Comparison of ENCODE assay signal across 8 mouse cellular contexts in the genomic region with DNA sequence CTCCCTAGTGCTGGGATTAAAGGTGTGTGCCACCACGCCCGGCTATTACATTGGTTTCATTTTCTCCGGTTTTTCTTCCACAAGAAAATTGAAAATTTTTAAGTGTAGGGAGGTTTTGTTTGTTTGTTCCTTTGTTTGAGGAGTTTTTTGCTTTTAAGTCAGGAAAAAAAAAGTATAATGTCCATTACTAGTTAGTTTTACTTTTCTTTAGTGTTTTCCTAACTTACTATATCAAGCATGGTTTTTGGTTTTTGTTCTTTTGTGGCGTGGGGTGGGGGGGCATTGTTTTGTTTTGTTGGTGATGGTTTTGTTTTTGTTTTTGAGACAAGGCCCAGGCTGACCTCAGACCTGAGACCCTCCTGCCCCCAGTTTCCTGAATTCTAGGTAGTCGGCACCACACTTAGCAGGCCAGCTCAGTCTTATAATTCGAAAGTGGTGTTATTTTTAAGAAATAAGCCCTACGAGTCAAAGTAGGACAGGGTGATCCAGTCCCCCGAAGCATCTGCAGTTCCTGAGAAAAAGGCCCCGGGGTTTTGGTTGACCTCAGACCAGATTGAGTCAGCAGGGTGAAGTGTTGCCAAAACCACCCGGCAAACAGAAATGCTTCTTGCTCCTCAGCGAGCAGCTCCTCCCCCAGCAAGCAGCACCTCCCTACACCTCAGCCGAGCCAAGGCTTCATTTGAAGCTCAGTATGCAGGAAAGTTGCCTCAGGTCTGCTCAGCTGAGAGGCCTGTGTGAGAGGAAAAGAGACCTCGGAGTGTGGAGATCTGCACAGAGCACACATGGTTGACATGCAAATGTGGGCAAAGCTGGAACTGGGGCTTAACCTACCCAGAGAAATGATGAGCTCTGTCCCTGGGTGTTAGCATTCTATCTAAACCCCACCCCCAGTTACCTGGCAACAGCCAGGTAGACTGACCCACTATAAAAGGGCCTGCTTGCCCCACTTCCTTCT. TPM values are rescaled to one million over a fixed set of nuclear protein-coding genes. Genes with fewer than 3 reads are reported as not detected.
DNase-seq lines count a peak whose midpoint lies in the region; ATAC-seq lines count a peak whose summit lies in the region.

No protein-coding gene starts in this region.

- H3K4me1 ChIP-seq in liver, embryonic 12.5 days = peaks cover 26% of the 10 kb centered on the region
- peaks cover 37% of the 10 kb centered on the region for H3K4me1 ChIP-seq in lung, embryonic 15.5 days
- no peaks in the 10 kb centered on the region for H3K4me1 ChIP-seq in hindbrain, embryonic 11.5 days (replicated peaks; ENCODE audit: control insufficient read depth, insufficient read depth, low read length)

- H3K36me3 ChIP-seq in liver, embryonic 12.5 days = no peaks in the 10 kb centered on the region
- no peaks in the 10 kb centered on the region for H3K36me3 ChIP-seq in lung, embryonic 15.5 days
- no peaks in the 10 kb centered on the region for H3K36me3 ChIP-seq in hindbrain, embryonic 11.5 days (ENCODE audit: control insufficient read depth, insufficient read depth, low read length)

- no peak for ATAC-seq in liver, embryonic 12.5 days
- ATAC-seq in common myeloid progenitor, adult 5-6 weeks (replicated peaks; ENCODE audit: low read depth, poor library complexity, severe bottlenecking) = peak; percentile 51
- peak; percentile 37; the same call in 1 of the 2 replicates for ATAC-seq in lung, embryonic 15.5 days (ENCODE audit: borderline replicate concordance, extremely low read depth, low FRiP score, low TSS enrichment)
- ATAC-seq in hindbrain, embryonic 11.5 days (ENCODE audit: low FRiP score) = no peak

- H3K27ac ChIP-seq in liver, embryonic 12.5 days = no peak overlapping the region
- H3K27ac ChIP-seq in lung, embryonic 15.5 days = peak overlapping the region; percentile 68
- H3K27ac ChIP-seq in hindbrain, embryonic 11.5 days (ENCODE audit: low read depth, low read length) = no peak overlapping the region

- H3K4me3 ChIP-seq in liver, embryonic 12.5 days = no peak overlapping the region
- H3K4me3 ChIP-seq in lung, embryonic 15.5 days = no peak overlapping the region
- no peak overlapping the region for H3K4me3 ChIP-seq in hindbrain, embryonic 11.5 days (ENCODE audit: low read depth, low read length)

- WGBS in liver, embryonic 12.5 days (ENCODE audit: insufficient replicate concordance) = 44% methylated on average over 13 of the region's 13 CpGs
- WGBS in lung, embryonic 15.5 days = 39% methylated on average over 13 of the region's 13 CpGs
- 47% methylated on average over 13 of the region's 13 CpGs for WGBS in hindbrain, embryonic 11.5 days

- H3K9me3 ChIP-seq in liver, embryonic 12.5 days (replicated peaks) = no peaks in the 10 kb centered on the region
- H3K9me3 ChIP-seq in lung, embryonic 15.5 days = no peaks in the 10 kb centered on the region
- H3K9me3 ChIP-seq in hindbrain, embryonic 11.5 days (ENCODE audit: control insufficient read depth, low read length) = no peaks in the 10 kb centered on the region

- H3K4me2 ChIP-seq in liver, embryonic 12.5 days = no peak overlapping the region
- H3K4me2 ChIP-seq in lung, embryonic 15.5 days = no peak overlapping the region
- no peak overlapping the region for H3K4me2 ChIP-seq in hindbrain, embryonic 11.5 days (replicated peaks; ENCODE audit: low read depth, low read length)

- peaks cover 12% of the 10 kb centered on the region; the same call in 1 of the 2 replicates for H3K27me3 ChIP-seq in liver, embryonic 12.5 days (replicated peaks)
- no peaks in the 10 kb centered on the region for H3K27me3 ChIP-seq in lung, embryonic 15.5 days
- peaks cover 2% of the 10 kb centered on the region; the same call in 1 of the 2 replicates for H3K27me3 ChIP-seq in hindbrain, embryonic 11.5 days (ENCODE audit: control insufficient read depth, insufficient read depth, low read length)

- peak; percentile 29 for DNase-seq in liver
- DNase-seq in heart, postnatal 25 days (ENCODE audit: low spot score) = peak; percentile 70
- DNase-seq in spleen, postnatal 4 days (ENCODE audit: low spot score in 2 of 2) = peak; percentile 46 to 71
- no peak for DNase-seq in c-Kit-positive CD71-positive TER-119-positive erythroid progenitor cells, embryonic 14.5 days (ENCODE audit: low spot score)
- no peak for DNase-seq in hindbrain, embryonic 11.5 days (ENCODE audit: low spot score)

- H3K9ac ChIP-seq in liver, embryonic 12.5 days = no peak overlapping the region
- H3K9ac ChIP-seq in lung, embryonic 15.5 days = no peak overlapping the region
- H3K9ac ChIP-seq in hindbrain, embryonic 11.5 days (ENCODE audit: low read depth, low read length) = no peak overlapping the region

- intact Hi-C loops in heart, postnatal 25 days (cut with DNase I) = no loop called here

RNA-seq across cellular contexts. Expression of gene Rnf19b, which starts 23.1 kb away (rescaled TPM):
- polyA plus RNA-seq in liver, embryonic 12.5 days (2016; fragmentation: Nextera tagmentation; extraction: Ambion mirVana) = 7.1 TPM in 2 replicates
- 33.2 and 35.7 TPM in 2 replicates for total RNA-seq in common myeloid progenitor, adult 5-6 weeks (2017)
- total RNA-seq in heart, postnatal 25 days (2021) = 10 to 100 TPM; 21.8 to 21.9 TPM
- 7.3 and 7.6 TPM in 2 replicates for polyA plus RNA-seq in lung, embryonic 15.5 days (2015; fragmentation: Nextera tagmentation; extraction: Ambion mirVana)
- polyA plus RNA-seq in hindbrain, embryonic 11.5 days (2014; fragmentation: Nextera tagmentation; extraction: Ambion mirVana) = 10.7 and 11.1 TPM in 2 replicates

RNA-seq across cellular contexts. Expression of gene Ak2, which starts 43.2 kb away (rescaled TPM):
- polyA plus RNA-seq in liver, embryonic 12.5 days (2016; fragmentation: Nextera tagmentation; extraction: Ambion mirVana) = 176 and 179 TPM in 2 replicates
- 148 and 164 TPM in 2 replicates for total RNA-seq in common myeloid progenitor, adult 5-6 weeks (2017)
- 10 to 100 TPM; 72.9 to 73.9 TPM for total RNA-seq in heart, postnatal 25 days (2021)
- polyA plus RNA-seq in lung, embryonic 15.5 days (2015; fragmentation: Nextera tagmentation; extraction: Ambion mirVana) = 182 and 187 TPM in 2 replicates
- 119 and 128 TPM in 2 replicates for polyA plus RNA-seq in hindbrain, embryonic 11.5 days (2014; fragmentation: Nextera tagmentation; extraction: Ambion mirVana)

Comparison
In these comparisons a context has a peak if more than half of its experiments do, and no peak if none do; other contexts are left out.
1. DNase-seq: peak in liver (single experiment), heart, postnatal 25 days (single experiment) and spleen, postnatal 4 days (2 of 2); none in c-Kit-positive CD71-positive TER-119-positive erythroid progenitor cells, embryonic 14.5 days (single experiment) and hindbrain, embryonic 11.5 days (single experiment).
2. ATAC-seq: peak in common myeloid progenitor, adult 5-6 weeks (single experiment) and lung, embryonic 15.5 days (single experiment); none in liver, embryonic 12.5 days (single experiment) and hindbrain, embryonic 11.5 days (single experiment).